8 mouse cellular contexts compared by ENCODE assay signal in the genomic region with DNA sequence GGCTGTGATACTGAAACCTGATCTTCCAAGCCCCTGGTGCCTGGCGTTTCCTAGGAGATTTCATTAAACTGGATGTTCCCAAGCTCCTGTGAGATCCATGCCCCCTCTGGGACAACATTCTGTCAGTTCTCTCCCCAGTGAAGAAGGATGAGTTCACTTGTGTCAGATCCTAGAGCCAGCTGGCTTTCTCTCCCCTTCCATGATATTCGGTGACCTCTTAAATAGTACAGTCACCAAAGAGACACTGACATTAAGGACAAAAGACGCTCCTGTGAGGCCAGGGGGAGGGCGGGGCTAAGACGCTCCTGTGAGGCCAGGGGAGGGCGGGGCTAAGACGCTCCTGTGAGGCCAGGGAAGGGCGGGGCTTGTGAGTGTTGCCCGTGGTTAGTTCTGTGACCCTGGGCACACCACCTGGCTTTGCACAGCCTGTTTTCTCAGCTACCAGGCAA. TPM values are rescaled to one million over a fixed set of nuclear protein-coding genes. Genes with fewer than 3 reads are reported as not detected.
DNase-seq lines count a peak whose midpoint lies in the region; ATAC-seq lines count a peak whose summit lies in the region.

No protein-coding gene starts in this region.

- intact Hi-C loops in gastrocnemius, postnatal 36 days (cut with DNase I): loop anchor here (10.0 kb wide), 1 partner anchor 162 kb away; a partner anchor contains a TSS

- 0 out of 2 replicates have a peak, but pooled peaks cover 2% of the 10 kb centered on the region for H3K4me1 ChIP-seq in brown adipose tissue, adult 24 weeks (ENCODE audit: control insufficient read depth, insufficient read depth, insufficient read length, low read length)
- H3K4me1 ChIP-seq in heart, embryonic 15.5 days (replicated peaks): peaks cover 39% of the 10 kb centered on the region

- no peak overlapping the region for H3K27ac ChIP-seq in brown adipose tissue, adult 24 weeks (replicated peaks; ENCODE audit: low read depth, low read length)
- H3K27ac ChIP-seq in heart, embryonic 15.5 days: no peak overlapping the region

- H3K9ac ChIP-seq in heart, embryonic 15.5 days: no peak overlapping the region

- H3K36me3 ChIP-seq in heart, embryonic 15.5 days: no peaks in the 10 kb centered on the region
- no peaks in the 10 kb centered on the region for H3K36me3 ChIP-seq in splenic B cell, adult 2 months (ENCODE audit: control insufficient read depth, insufficient read depth, low read length, poor library complexity, severe bottlenecking)

- H3K9me3 ChIP-seq in heart, embryonic 15.5 days (replicated peaks): no peaks in the 10 kb centered on the region

- H3K4me3 ChIP-seq in brown adipose tissue, adult 24 weeks (ENCODE audit: insufficient read depth, low read depth, low read length): peak overlapping the region; percentile 13; the same call in 1 of the 2 replicates
- peak overlapping the region; percentile 5; the same call in 1 of the 2 replicates for H3K4me3 ChIP-seq in heart, embryonic 15.5 days

- peaks cover 9% of the 10 kb centered on the region for H3K27me3 ChIP-seq in heart, embryonic 15.5 days
- H3K27me3 ChIP-seq in splenic B cell, adult 2 months (ENCODE audit: control insufficient read depth, insufficient read depth, low read length, poor library complexity, severe bottlenecking): no peaks in the 10 kb centered on the region

- no peak for ATAC-seq in heart, embryonic 15.5 days (replicated peaks; ENCODE audit: insufficient number of reproducible peaks, insufficient read depth, low FRiP score, low read depth)
- ATAC-seq in megakaryocyte progenitor cell, adult 5-6 weeks (replicated peaks; ENCODE audit: poor library complexity): peak; percentile 89

- peak overlapping the region; percentile 44 for H3K4me2 ChIP-seq in heart, embryonic 15.5 days

- DNase-seq in gastrocnemius, adult 18-20 months (ENCODE audit: low spot score): peak; percentile 39
- no peak for DNase-seq in gastrocnemius, postnatal 36 days
- DNase-seq in kidney, postnatal 14 days: peak; percentile 78
- DNase-seq in splenic B cell, adult 2 months (ENCODE audit: low read depth, low spot score): peak; percentile 81
- DNase-seq in layer of hippocampus, adult 9-10 months (ENCODE audit: low spot score): no peak

- 6% methylated on average over 9 of the region's 9 CpGs for WGBS in heart, embryonic 15.5 days

RNA-seq across cellular contexts. Expression of a gene that starts 31.7 kb away (rescaled TPM):
- 10 to 100 TPM; 33.4 to 36.0 TPM for total RNA-seq in gastrocnemius, adult 18-20 months (2021)
- 10 to 100 TPM; 39.1 to 62.1 TPM for total RNA-seq in gastrocnemius, postnatal 36 days (2021)
- not detected in 2 replicates for polyA plus RNA-seq in brown adipose tissue, adult 24 weeks (2012; ENCODE audit: insufficient read depth, insufficient read length, missing spikeins)
- 0.14 and 0.32 TPM in 2 replicates for polyA plus RNA-seq in heart, embryonic 15.5 days (2015; fragmentation: Nextera tagmentation; extraction: Ambion mirVana)
- total RNA-seq in megakaryocyte progenitor cell, adult 5-6 weeks (2015): not detected in 2 replicates
- total RNA-seq in megakaryocyte progenitor cell, adult 5-6 weeks (2017): not detected in 2 replicates

Comparison
In these comparisons a context has a peak if more than half of its experiments do, and no peak if none do; other contexts are left out.
1. DNase-seq: peak in gastrocnemius, adult 18-20 months (single experiment), kidney, postnatal 14 days (single experiment) and splenic B cell, adult 2 months (single experiment); none in gastrocnemius, postnatal 36 days (0 of 2) and layer of hippocampus, adult 9-10 months (single experiment).
2. RNA of a gene that starts 31.7 kb away (total RNA-seq): 39.1 to 62.1 TPM in gastrocnemius, postnatal 36 days and 33.4 to 36.0 TPM in gastrocnemius, adult 18-20 months; not detected in megakaryocyte progenitor cell, adult 5-6 weeks; every median in the first group is over 10 times any median in the second.